In the genomic region with DNA sequence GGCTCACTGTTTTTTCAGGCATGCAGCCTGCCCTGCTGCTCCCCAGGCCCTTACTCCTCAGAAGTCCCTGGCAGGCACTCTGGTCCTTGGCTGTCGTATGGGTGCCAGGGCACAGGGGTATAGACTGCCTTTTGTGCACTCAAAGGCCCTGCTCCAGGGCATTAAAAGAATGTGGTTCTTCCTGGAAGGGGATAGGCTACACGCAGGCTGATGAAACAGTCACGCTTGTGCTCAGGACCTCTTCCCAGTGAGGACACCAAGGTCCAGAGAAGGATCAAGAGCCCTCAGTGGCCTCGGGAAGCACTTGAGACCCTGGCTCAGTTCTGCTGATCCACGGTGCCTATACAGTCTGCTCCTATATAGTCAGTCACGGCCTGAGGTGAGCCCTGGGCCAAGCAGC, we compare ENCODE assay signal across 14 mouse cellular contexts. TPM values are rescaled to one million over a fixed set of nuclear protein-coding genes. Genes with fewer than 3 reads are reported as not detected.
DNase-seq lines count a peak whose midpoint lies in the region; ATAC-seq lines count a peak whose summit lies in the region.
"Had no signal": no experiment of that assay in that cellular context is flagged by ENCODE, and none has a peak within 500 bp of the region (broad histone marks: within the 10 kb centered on the region; RNA-seq: fewer than 3 reads in every experiment).

No protein-coding gene starts in this region.

- DNase-seq in midbrain, embryonic 10.5 days (ENCODE audit: low spot score) = no peak
- no peak for DNase-seq in midbrain, embryonic 14.5 days
- DNase-seq in urinary bladder, postnatal 36 days (ENCODE audit: low spot score in 2 of 2) = no peak
- no peak for DNase-seq in gastrocnemius, adult 8-10 months (ENCODE audit: low spot score in 2 of 2)
- DNase-seq: adrenal gland, postnatal 25 days; cerebellum, postnatal 25 days had no signal

- no peak overlapping the region for H3K9ac ChIP-seq in hindbrain, embryonic 12.5 days
- no peak overlapping the region for H3K9ac ChIP-seq in hindbrain, embryonic 16.5 days (ENCODE audit: low read depth, low read length)
- H3K9ac ChIP-seq in midbrain, embryonic 14.5 days (replicated peaks; ENCODE audit: low read length) = no peak overlapping the region
- H3K9ac ChIP-seq in embryonic facial prominence, embryonic 15.5 days = no peak overlapping the region
- no peak overlapping the region for H3K9ac ChIP-seq in limb, embryonic 15.5 days
- H3K9ac ChIP-seq: heart, embryonic 12.5 days; liver, embryonic 14.5 days had no signal

- H3K36me3 ChIP-seq in hindbrain, embryonic 12.5 days = no peaks in the 10 kb centered on the region
- H3K36me3 ChIP-seq in hindbrain, embryonic 16.5 days (ENCODE audit: control insufficient read depth, insufficient read depth, low read length) = no peaks in the 10 kb centered on the region
- H3K36me3 ChIP-seq in midbrain, embryonic 10.5 days = peaks cover 19% of the 10 kb centered on the region
- no peaks in the 10 kb centered on the region for H3K36me3 ChIP-seq in midbrain, embryonic 14.5 days (ENCODE audit: control insufficient read depth, insufficient read depth, low read length)
- peaks cover 7% of the 10 kb centered on the region; the same call in 1 of the 2 replicates for H3K36me3 ChIP-seq in embryonic facial prominence, embryonic 15.5 days
- peaks cover 10% of the 10 kb centered on the region for H3K36me3 ChIP-seq in limb, embryonic 15.5 days

- no peaks in the 10 kb centered on the region for H3K9me3 ChIP-seq in hindbrain, embryonic 12.5 days (replicated peaks)
- H3K9me3 ChIP-seq in hindbrain, embryonic 16.5 days (ENCODE audit: control insufficient read depth, low read length) = no peaks in the 10 kb centered on the region
- H3K9me3 ChIP-seq in midbrain, embryonic 10.5 days (replicated peaks) = no peaks in the 10 kb centered on the region
- no peaks in the 10 kb centered on the region for H3K9me3 ChIP-seq in midbrain, embryonic 14.5 days (ENCODE audit: control insufficient read depth, low read length)
- H3K9me3 ChIP-seq in embryonic facial prominence, embryonic 15.5 days (replicated peaks) = no peaks in the 10 kb centered on the region
- H3K9me3 ChIP-seq in limb, embryonic 15.5 days = no peaks in the 10 kb centered on the region
- H3K9me3 ChIP-seq: heart, embryonic 12.5 days had no signal

- H3K27me3 ChIP-seq in hindbrain, embryonic 12.5 days = no peaks in the 10 kb centered on the region
- no peaks in the 10 kb centered on the region for H3K27me3 ChIP-seq in hindbrain, embryonic 16.5 days (replicated peaks; ENCODE audit: control insufficient read depth, insufficient read depth, low read length)
- H3K27me3 ChIP-seq in midbrain, embryonic 10.5 days (ENCODE audit: low read depth, poor library complexity, severe bottlenecking) = no peaks in the 10 kb centered on the region
- no peaks in the 10 kb centered on the region for H3K27me3 ChIP-seq in midbrain, embryonic 14.5 days (ENCODE audit: control insufficient read depth, insufficient read depth, low read length)
- no peaks in the 10 kb centered on the region for H3K27me3 ChIP-seq in embryonic facial prominence, embryonic 15.5 days
- H3K27me3 ChIP-seq in limb, embryonic 15.5 days = no peaks in the 10 kb centered on the region
- H3K27me3 ChIP-seq: heart, embryonic 12.5 days had no signal

- peaks cover 59% of the 10 kb centered on the region for H3K4me1 ChIP-seq in hindbrain, embryonic 12.5 days
- H3K4me1 ChIP-seq in hindbrain, embryonic 16.5 days (ENCODE audit: control insufficient read depth, insufficient read depth, low read depth, low read length) = peaks cover 32% of the 10 kb centered on the region
- H3K4me1 ChIP-seq in midbrain, embryonic 10.5 days = peaks cover 58% of the 10 kb centered on the region
- H3K4me1 ChIP-seq in midbrain, embryonic 14.5 days (ENCODE audit: control insufficient read depth, insufficient read depth, low read length) = peaks cover 28% of the 10 kb centered on the region
- H3K4me1 ChIP-seq in embryonic facial prominence, embryonic 15.5 days = peaks cover 75% of the 10 kb centered on the region
- peaks cover 79% of the 10 kb centered on the region for H3K4me1 ChIP-seq in limb, embryonic 15.5 days

- H3K27ac ChIP-seq in hindbrain, embryonic 12.5 days = 0 out of 2 replicates have a peak overlapping the region, but pooled peaks have one; percentile 17
- no peak overlapping the region for H3K27ac ChIP-seq in hindbrain, embryonic 16.5 days (ENCODE audit: low read depth, low read length)
- H3K27ac ChIP-seq in midbrain, embryonic 10.5 days (replicated peaks) = peak overlapping the region; percentile 90
- no peak overlapping the region for H3K27ac ChIP-seq in midbrain, embryonic 14.5 days (replicated peaks; ENCODE audit: low read depth, low read length)
- peak overlapping the region; percentile 13; the same call in 1 of the 2 replicates for H3K27ac ChIP-seq in embryonic facial prominence, embryonic 15.5 days (replicated peaks)
- peak overlapping the region; percentile 65 for H3K27ac ChIP-seq in limb, embryonic 15.5 days
- H3K27ac ChIP-seq: left cerebral cortex, adult 2 months; liver, embryonic 14.5 days had no signal

- H3K4me3 ChIP-seq in hindbrain, embryonic 12.5 days = no peak overlapping the region
- no peak overlapping the region for H3K4me3 ChIP-seq in hindbrain, embryonic 16.5 days (ENCODE audit: low read length)
- no peak overlapping the region for H3K4me3 ChIP-seq in midbrain, embryonic 10.5 days
- H3K4me3 ChIP-seq in midbrain, embryonic 14.5 days (replicated peaks; ENCODE audit: low read depth, low read length) = no peak overlapping the region
- no peak overlapping the region for H3K4me3 ChIP-seq in embryonic facial prominence, embryonic 15.5 days (replicated peaks)
- H3K4me3 ChIP-seq in limb, embryonic 15.5 days = no peak overlapping the region
- H3K4me3 ChIP-seq: heart, embryonic 12.5 days; left cerebral cortex, adult 2 months had no signal

- ATAC-seq in hindbrain, embryonic 12.5 days (ENCODE audit: low FRiP score) = no peak
- no peak for ATAC-seq in hindbrain, embryonic 16.5 days
- ATAC-seq in midbrain, embryonic 14.5 days (ENCODE audit: low FRiP score, low TSS enrichment) = no peak
- no peak for ATAC-seq in embryonic facial prominence, embryonic 15.5 days (ENCODE audit: insufficient number of reproducible peaks, low FRiP score, low TSS enrichment, low read depth)
- ATAC-seq in limb, embryonic 15.5 days (ENCODE audit: insufficient number of reproducible peaks, low FRiP score, low TSS enrichment, low read depth) = no peak

- 74% methylated on average over 6 of the region's 6 CpGs for WGBS in hindbrain, embryonic 12.5 days
- 55% methylated on average over 6 of the region's 6 CpGs for WGBS in hindbrain, embryonic 16.5 days
- WGBS in midbrain, embryonic 10.5 days = 73% methylated on average over 6 of the region's 6 CpGs
- WGBS in midbrain, embryonic 14.5 days = 70% methylated on average over 6 of the region's 6 CpGs
- WGBS in embryonic facial prominence, embryonic 15.5 days = 49% methylated on average over 6 of the region's 6 CpGs
- 66% methylated on average over 6 of the region's 6 CpGs for WGBS in limb, embryonic 15.5 days

- H3K4me2 ChIP-seq in hindbrain, embryonic 12.5 days (replicated peaks) = no peak overlapping the region
- no peak overlapping the region for H3K4me2 ChIP-seq in hindbrain, embryonic 16.5 days (ENCODE audit: low read length)
- H3K4me2 ChIP-seq in midbrain, embryonic 14.5 days (ENCODE audit: low read length) = no peak overlapping the region
- no peak overlapping the region for H3K4me2 ChIP-seq in embryonic facial prominence, embryonic 15.5 days (replicated peaks)
- H3K4me2 ChIP-seq in limb, embryonic 15.5 days = no peak overlapping the region
- H3K4me2 ChIP-seq: heart, embryonic 12.5 days; midbrain, embryonic 11.5 days had no signal

RNA-seq across cellular contexts. Expression of a gene that starts 9.1 kb away (rescaled TPM):
- 49.2 and 51.9 TPM in 2 replicates for polyA plus RNA-seq in hindbrain, embryonic 12.5 days (2016; fragmentation: Nextera tagmentation; extraction: Ambion mirVana)
- polyA plus RNA-seq in hindbrain, embryonic 16.5 days (2015; fragmentation: Nextera tagmentation; extraction: Ambion mirVana) = 42.5 and 44.8 TPM in 2 replicates
- 47.0 and 51.0 TPM in 2 replicates for polyA plus RNA-seq in midbrain, embryonic 10.5 days (2016; fragmentation: Nextera tagmentation; extraction: Ambion mirVana)
- 34.5 and 35.2 TPM in 2 replicates for polyA plus RNA-seq in midbrain, embryonic 14.5 days (2014; fragmentation: Nextera tagmentation; extraction: Ambion mirVana)
- polyA plus RNA-seq in embryonic facial prominence, embryonic 15.5 days (2015; fragmentation: Nextera tagmentation; extraction: Ambion mirVana) = 76.7 and 78.1 TPM in 2 replicates
- polyA plus RNA-seq in limb, embryonic 15.5 days (2015; fragmentation: Nextera tagmentation; extraction: Ambion mirVana) = 66.5 and 70.3 TPM in 2 replicates
- 10 to 100 TPM; 35.4 to 57.5 (median 43.5) TPM for total RNA-seq in gastrocnemius, adult 8-10 months (2022)

Comparison
In these comparisons a context has a peak if more than half of its experiments do, and no peak if none do; other contexts are left out.
1. H3K27ac ChIP-seq: peak in hindbrain, embryonic 12.5 days (single experiment), midbrain, embryonic 10.5 days (single experiment), embryonic facial prominence, embryonic 15.5 days (single experiment) and limb, embryonic 15.5 days (single experiment); none in hindbrain, embryonic 16.5 days (single experiment) and midbrain, embryonic 14.5 days (single experiment).